Mouse (Mus musculus): ENCODE results near the gene Gm10256. TPM values are rescaled to one million over a fixed set of nuclear protein-coding genes. Genes with fewer than 3 reads are reported as not detected.
"Not testable (repeated sequence)": the region's sequence is repeated elsewhere in the genome, so short reads cannot be mapped to it uniquely, and the experiment has no call there.

The Gm10256 gene
- polyA plus RNA-seq (2015; fragmentation: Nextera tagmentation; extraction: Ambion mirVana), result not detected in 2 replicates

- WGBS, result no CpG with 5 or more reads among the region's 9 CpGs
- not testable (repeated sequence) for H3K9me3 ChIP-seq (replicated peaks); H3K4me1 ChIP-seq; ATAC-seq; H3K4me2 ChIP-seq; H3K9ac ChIP-seq; H3K36me3 ChIP-seq (ENCODE audit: poor library complexity, severe bottlenecking); H3K27me3 ChIP-seq; H3K4me3 ChIP-seq; H3K27ac ChIP-seq
Observed at GRCm38 (mm10) chrY:2830380-2830779, at the start of gene Gm10256, which contains the start of gene Rbmy. Gene Gm10256 (plus strand): TSS chrY:2830699. Gene Rbmy (plus strand): TSS chrY:2830680.

- not testable (repeated sequence) for H3K9ac ChIP-seq
Observed at GRCm38 (mm10) chrY:2796105-2796504, 34.4 kb upstream of the Gm10256 start, which contains the start of gene Gm4064. Gene Gm4064 (minus strand): TSS chrY:2796205.

GRCm38 (mm10) chrY:2900689-2901088 lies 70.2 kb downstream of the Gm10256 start, which contains the start of gene Gm10352:
Gene Gm10352 (plus strand): TSS chrY:2900989.
- not testable (repeated sequence) for H3K27me3 ChIP-seq; H3K27ac ChIP-seq; H3K4me1 ChIP-seq; H3K9ac ChIP-seq; H3K9me3 ChIP-seq (replicated peaks); H3K36me3 ChIP-seq (ENCODE audit: poor library complexity, severe bottlenecking); ATAC-seq; H3K4me2 ChIP-seq; H3K4me3 ChIP-seq
- no CpG with 5 or more reads among the region's 9 CpGs for WGBS

More at GRCm38 (mm10) chrY:2796105-2796504, 34.4 kb upstream of the Gm10256 start, which contains the start of gene Gm4064:
- not testable (repeated sequence) for H3K4me2 ChIP-seq; H3K36me3 ChIP-seq (ENCODE audit: poor library complexity, severe bottlenecking); H3K27ac ChIP-seq; H3K4me1 ChIP-seq; H3K27me3 ChIP-seq; H3K9me3 ChIP-seq (replicated peaks); H3K4me3 ChIP-seq; ATAC-seq
- WGBS, result no CpG with 5 or more reads among the region's 8 CpGs

Other genes starting within 250 kb of the Gm10256 start
- not detected in 2 replicates for gene H2al2c, start 231.6 kb upstream of the Gm10256 start, polyA plus RNA-seq (2015; fragmentation: Nextera tagmentation; extraction: Ambion mirVana)
- not detected in 2 replicates for gene Sry, start 167.0 kb upstream of the Gm10256 start, polyA plus RNA-seq (2015; fragmentation: Nextera tagmentation; extraction: Ambion mirVana)
- not detected in 2 replicates for gene H2al2b, start 110.0 kb upstream of the Gm10256 start, polyA plus RNA-seq (2015; fragmentation: Nextera tagmentation; extraction: Ambion mirVana)
- gene Gm4064, start 34.5 kb upstream of the Gm10256 start, polyA plus RNA-seq (2015; fragmentation: Nextera tagmentation; extraction: Ambion mirVana), result not detected in 2 replicates
- not detected in 2 replicates for gene Rbmy, start within 50 bp of the Gm10256 start, polyA plus RNA-seq (2015; fragmentation: Nextera tagmentation; extraction: Ambion mirVana)
- gene Gm10352, start 70.3 kb downstream of the Gm10256 start, polyA plus RNA-seq (2015; fragmentation: Nextera tagmentation; extraction: Ambion mirVana), result not detected in 2 replicates
- not detected in 2 replicates for gene Gm29289, start 101.9 kb downstream of the Gm10256 start, polyA plus RNA-seq (2015; fragmentation: Nextera tagmentation; extraction: Ambion mirVana)